Mouse (Mus musculus): ENCODE measurements around the gene Fbxw11.

The Fbxw11 gene

GRCm38 (mm10) chr11:32767496-32768230, 125.1 kb downstream of the Fbxw11 start:
- no peak for DNase-seq

GRCm38 (mm10) chr11:32768642-32769343, 126.3 kb downstream of the Fbxw11 start:
- DNase-seq: no peak

GRCm38 (mm10) chr11:32780747-32781536, 138.4 kb downstream of the Fbxw11 start:
- no peak for DNase-seq

DNA sequence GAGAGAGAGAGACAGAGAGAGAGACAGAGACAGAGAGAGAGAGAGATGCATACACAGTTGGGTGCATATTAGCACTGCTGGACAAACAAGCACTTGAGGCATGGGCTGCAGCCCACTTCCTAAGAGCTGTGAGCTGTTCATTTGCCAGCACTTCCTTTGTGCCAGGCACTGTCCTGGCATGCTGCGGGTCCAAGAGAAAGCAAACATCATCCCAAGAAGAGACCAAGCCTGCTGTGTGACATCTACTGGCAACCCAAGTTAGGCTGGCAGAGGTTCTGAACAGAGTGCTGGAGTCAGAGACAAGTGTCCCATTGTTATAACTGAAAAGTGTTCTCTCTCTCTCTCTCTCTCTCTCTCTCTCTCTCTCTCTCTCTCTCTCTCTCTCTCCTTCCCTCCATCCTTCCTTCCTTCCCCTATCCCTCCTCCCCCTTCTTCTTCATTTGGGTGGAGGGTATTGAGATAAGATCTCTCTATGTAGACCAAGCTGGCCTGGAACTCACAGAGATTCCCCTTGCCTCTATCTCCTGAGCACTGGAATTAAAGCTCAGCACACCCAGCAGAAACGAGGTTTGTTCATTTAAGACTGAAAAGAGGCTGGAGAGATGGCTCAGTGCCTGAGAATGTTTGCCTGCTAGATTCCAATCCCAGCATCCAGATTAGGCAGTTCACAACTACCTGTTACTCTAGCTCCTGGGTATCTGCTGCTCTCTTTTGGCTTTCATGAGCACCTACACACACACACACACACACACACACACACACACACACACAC, 139.3 kb downstream of the Fbxw11 start:
- DNase-seq: peak; percentile 30 to 41

DNA sequence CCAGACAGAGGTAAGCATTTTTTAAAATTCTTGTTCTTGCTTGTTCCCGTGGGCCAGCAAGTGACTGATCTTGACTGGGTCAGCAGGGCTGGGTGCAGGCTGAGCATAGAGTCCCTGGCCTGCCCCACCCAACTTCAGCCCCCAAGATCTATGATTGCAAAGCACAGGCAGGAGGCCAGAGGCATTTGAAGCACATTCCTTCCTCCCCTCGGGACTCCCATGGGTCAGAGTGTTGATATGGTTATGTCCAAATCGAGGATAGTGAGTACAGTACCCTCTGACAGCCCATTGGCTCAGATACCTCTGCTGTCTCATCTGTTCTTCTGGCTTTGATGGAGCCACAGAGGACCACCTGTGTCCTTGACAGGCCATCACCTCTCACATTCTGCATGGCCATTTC, 140.2 kb downstream of the Fbxw11 start:
- no peak for DNase-seq

- DNase-seq: no peak
Observed at GRCm38 (mm10) chr11:32785591-32786147, 143.1 kb downstream of the Fbxw11 start.

DNA sequence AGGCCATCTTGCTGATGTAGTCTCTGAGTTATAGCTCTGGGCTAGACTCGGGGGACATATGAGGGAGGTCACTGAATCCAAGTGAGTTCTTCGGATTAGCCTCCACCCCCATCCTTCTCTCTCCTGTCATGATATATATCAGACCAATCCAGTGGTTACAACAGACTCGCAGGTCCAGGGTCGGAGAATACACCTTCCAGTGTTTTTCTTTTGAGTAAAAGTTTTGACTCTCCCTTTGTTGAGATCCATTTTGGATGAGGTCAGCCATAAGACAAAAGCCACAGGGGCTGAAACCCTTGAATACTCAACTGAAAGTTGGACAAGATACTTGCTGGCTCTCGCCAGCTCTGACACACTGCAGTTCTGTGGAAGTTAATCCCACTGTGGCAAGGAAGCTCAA, 143.7 kb downstream of the Fbxw11 start:
- DNase-seq: no peak

- no peak for DNase-seq
Observed at GRCm38 (mm10) chr11:32794759-32795445, 152.4 kb downstream of the Fbxw11 start.

Measured in cerebellum, postnatal 14 days (tissue).